Mouse (Mus musculus): Measurements from ENCODE around the gene Plcb1. TPM values are rescaled to one million over a fixed set of nuclear protein-coding genes. Genes with fewer than 3 reads are reported as not detected.
A peak's percentile ranks its signal among the peaks of the same experiment; 100 is the strongest.
"Not testable (repeated sequence)": the region's sequence is repeated elsewhere in the genome, so short reads cannot be mapped to it uniquely, and the experiment has no call there.

The Plcb1 gene
- polyA plus RNA-seq, 1 experiment from 2014 or later = 72.8 TPM

- Histone ChIP-seq H3K9ac (no peak overlapping the region), H3K4me2 (replicated peaks) (peak overlapping the region; percentile 47), H3K27me3 (ENCODE audit: control insufficient read depth, insufficient read depth, low read length) (no peaks in the 10 kb centered on the region; the same call in 1 of the 2 replicates), H3K4me1 (replicated peaks; ENCODE audit: control insufficient read depth, insufficient read depth, low read length) (no peaks in the 10 kb centered on the region), H3K4me3 (replicated peaks; ENCODE audit: low read length) (no peak overlapping the region), H3K9me3 (ENCODE audit: control insufficient read depth, low read length) (no peaks in the 10 kb centered on the region), H3K27ac (no peak overlapping the region), H3K36me3 (replicated peaks; ENCODE audit: control insufficient read depth, insufficient read depth) (no peaks in the 10 kb centered on the region)
- 12% methylated on average over 14 of the region's 14 CpGs for WGBS
- DNase-seq (ENCODE audit: low spot score) (peak; percentile 89), ATAC-seq (ENCODE audit: low FRiP score) (peak; percentile 70)
Observed at GRCm38 (mm10) chr2:135329782-135330545, 544.1 kb downstream of the Plcb1 start.

GRCm38 (mm10) chr2:135331868-135332267 lies 546.0 kb downstream of the Plcb1 start:
- no peak for ATAC-seq (ENCODE audit: low FRiP score)
- H3K27ac ChIP-seq = no peak overlapping the region

DNA sequence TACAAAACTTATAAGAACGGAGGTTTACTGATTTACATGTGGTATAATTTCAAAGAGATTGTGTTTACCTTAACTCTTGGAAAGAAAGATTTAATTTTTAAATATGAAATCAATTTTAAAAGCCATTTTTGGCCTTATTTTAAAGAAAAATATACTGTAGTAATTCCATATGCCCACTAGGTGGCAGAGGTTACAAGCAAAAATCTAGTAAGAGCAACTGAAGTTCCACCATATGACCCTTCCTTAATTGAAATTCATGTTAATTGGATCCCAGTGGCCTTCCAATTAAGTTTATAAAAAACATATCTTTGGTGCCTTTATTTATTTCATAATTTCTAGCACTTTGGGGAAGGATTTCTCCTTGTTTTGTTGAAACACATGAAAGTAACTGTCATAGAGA lies 570.4 kb downstream of the Plcb1 start:
- Histone ChIP-seq H3K9me3 (ENCODE audit: control insufficient read depth, low read length) (no peaks in the 10 kb centered on the region), H3K27ac (no peak overlapping the region), H3K27me3 (ENCODE audit: control insufficient read depth, insufficient read depth, low read length) (no peaks in the 10 kb centered on the region), H3K9ac (no peak overlapping the region), H3K4me1 (replicated peaks; ENCODE audit: control insufficient read depth, insufficient read depth, low read length) (no peaks in the 10 kb centered on the region), H3K36me3 (replicated peaks; ENCODE audit: control insufficient read depth, insufficient read depth) (no peaks in the 10 kb centered on the region), H3K4me3 (replicated peaks; ENCODE audit: low read length) (no peak overlapping the region), H3K4me2 (replicated peaks) (no peak overlapping the region)
- ATAC-seq (ENCODE audit: low FRiP score) (no peak), DNase-seq (ENCODE audit: low spot score) (peak; percentile 66)
- 38% methylated on average over 1 of the region's 1 CpGs for WGBS

More at GRCm38 (mm10) chr2:135331868-135332267, 546.0 kb downstream of the Plcb1 start:
- Histone ChIP-seq H3K4me3 (replicated peaks; ENCODE audit: low read length) (no peak overlapping the region), H3K9me3 (ENCODE audit: control insufficient read depth, low read length) (no peaks in the 10 kb centered on the region), H3K27me3 (ENCODE audit: control insufficient read depth, insufficient read depth, low read length) (no peaks in the 10 kb centered on the region; the same call in 1 of the 2 replicates), H3K4me1 (replicated peaks; ENCODE audit: control insufficient read depth, insufficient read depth, low read length) (no peaks in the 10 kb centered on the region), H3K9ac (no peak overlapping the region), H3K36me3 (replicated peaks; ENCODE audit: control insufficient read depth, insufficient read depth) (no peaks in the 10 kb centered on the region), H3K4me2 (replicated peaks) (no peak overlapping the region)
- WGBS = 83% methylated on average over 1 of the region's 1 CpGs
- DNase-seq (ENCODE audit: low spot score) = no peak

- H3K9ac ChIP-seq = no peak overlapping the region
- no peaks in the 10 kb centered on the region for H3K27me3 ChIP-seq (ENCODE audit: control insufficient read depth, insufficient read depth, low read length)
- ATAC-seq (ENCODE audit: low FRiP score) (no peak), DNase-seq (ENCODE audit: low spot score) (peak; percentile 87)
- WGBS = 17% methylated on average over 1 of the region's 1 CpGs
- H3K4me1 ChIP-seq (replicated peaks; ENCODE audit: control insufficient read depth, insufficient read depth, low read length) = no peaks in the 10 kb centered on the region
- no peaks in the 10 kb centered on the region for H3K36me3 ChIP-seq (replicated peaks; ENCODE audit: control insufficient read depth, insufficient read depth)
- H3K9me3 ChIP-seq (ENCODE audit: control insufficient read depth, low read length) = no peaks in the 10 kb centered on the region
- no peak overlapping the region for H3K4me3 ChIP-seq (replicated peaks; ENCODE audit: low read length)
- no peak overlapping the region for H3K4me2 ChIP-seq (replicated peaks)
- H3K27ac ChIP-seq = no peak overlapping the region
Observed at GRCm38 (mm10) chr2:135361798-135362197, 575.9 kb downstream of the Plcb1 start.

- no peak overlapping the region for H3K4me2 ChIP-seq (replicated peaks)
- no peak overlapping the region for H3K9ac ChIP-seq
- no peak overlapping the region for H3K27ac ChIP-seq
- H3K4me3 ChIP-seq (replicated peaks; ENCODE audit: low read length) = no peak overlapping the region
- DNase-seq (ENCODE audit: low spot score) = no peak
- no peak for ATAC-seq (ENCODE audit: low FRiP score)
- H3K27me3 ChIP-seq (ENCODE audit: control insufficient read depth, insufficient read depth, low read length) = no peaks in the 10 kb centered on the region
- WGBS = 89% methylated on average over 5 of the region's 5 CpGs
- no peaks in the 10 kb centered on the region for H3K4me1 ChIP-seq (replicated peaks; ENCODE audit: control insufficient read depth, insufficient read depth, low read length)
- H3K9me3 ChIP-seq (ENCODE audit: control insufficient read depth, low read length) = no peaks in the 10 kb centered on the region
- H3K36me3 ChIP-seq (replicated peaks; ENCODE audit: control insufficient read depth, insufficient read depth) = no peaks in the 10 kb centered on the region
Observed at GRCm38 (mm10) chr2:135362948-135363347, 577.1 kb downstream of the Plcb1 start.

GRCm38 (mm10) chr2:135370259-135370835 lies 584.5 kb downstream of the Plcb1 start:
- H3K27me3 ChIP-seq (ENCODE audit: control insufficient read depth, insufficient read depth, low read length) = no peaks in the 10 kb centered on the region
- 76% methylated on average over 10 of the region's 10 CpGs for WGBS
- H3K4me1 ChIP-seq (replicated peaks; ENCODE audit: control insufficient read depth, insufficient read depth, low read length) = no peaks in the 10 kb centered on the region
- no peak for DNase-seq (ENCODE audit: low spot score)
- no peak overlapping the region for H3K4me3 ChIP-seq (replicated peaks; ENCODE audit: low read length)
- H3K9ac ChIP-seq = no peak overlapping the region
- no peak overlapping the region for H3K4me2 ChIP-seq (replicated peaks)
- no peak for ATAC-seq (ENCODE audit: low FRiP score)
- H3K27ac ChIP-seq = no peak overlapping the region
- no peaks in the 10 kb centered on the region for H3K9me3 ChIP-seq (ENCODE audit: control insufficient read depth, low read length)
- H3K36me3 ChIP-seq (replicated peaks; ENCODE audit: control insufficient read depth, insufficient read depth) = no peaks in the 10 kb centered on the region; the same call in 1 of the 2 replicates

- H3K4me1 ChIP-seq (replicated peaks; ENCODE audit: control insufficient read depth, insufficient read depth, low read length); H3K36me3 ChIP-seq (replicated peaks; ENCODE audit: control insufficient read depth, insufficient read depth); H3K27me3 ChIP-seq (ENCODE audit: control insufficient read depth, insufficient read depth, low read length); H3K9me3 ChIP-seq (ENCODE audit: control insufficient read depth, low read length); H3K27ac ChIP-seq; H3K9ac ChIP-seq; H3K4me3 ChIP-seq (replicated peaks; ENCODE audit: low read length); H3K4me2 ChIP-seq (replicated peaks); ATAC-seq (ENCODE audit: low FRiP score); DNase-seq (ENCODE audit: low spot score): not testable (repeated sequence)
- WGBS = 33% methylated on average over 7 of the region's 7 CpGs
Observed at GRCm38 (mm10) chr2:135380796-135381195, 594.9 kb downstream of the Plcb1 start.

DNA sequence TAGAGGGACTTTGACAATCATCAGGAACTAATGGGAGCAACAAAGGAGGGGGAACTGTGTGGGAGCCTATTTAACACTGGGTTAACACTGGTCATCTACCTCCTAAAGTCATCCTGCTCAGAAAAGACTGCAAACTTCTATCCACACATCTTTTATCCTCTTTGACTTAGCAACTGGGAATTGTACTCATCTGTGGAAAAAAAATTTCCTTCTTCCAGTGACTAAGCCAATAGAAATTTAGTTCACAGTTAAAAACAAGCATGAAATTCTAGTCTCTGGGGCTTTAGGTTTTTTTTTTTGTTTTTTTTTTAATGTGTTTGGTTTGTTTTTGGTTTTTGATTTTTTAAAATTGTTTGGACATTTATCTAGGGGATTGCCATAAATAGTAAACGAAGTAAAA lies 595.5 kb downstream of the Plcb1 start:
- WGBS = 70% methylated on average over 1 of the region's 1 CpGs
- H3K36me3 ChIP-seq (replicated peaks; ENCODE audit: control insufficient read depth, insufficient read depth) = 0 out of 2 replicates have a peak, but pooled peaks cover 2% of the 10 kb centered on the region
- no peak for DNase-seq (ENCODE audit: low spot score)
- no peaks in the 10 kb centered on the region for H3K4me1 ChIP-seq (replicated peaks; ENCODE audit: control insufficient read depth, insufficient read depth, low read length)
- H3K4me3 ChIP-seq (replicated peaks; ENCODE audit: low read length) = no peak overlapping the region
- H3K27me3 ChIP-seq (ENCODE audit: control insufficient read depth, insufficient read depth, low read length) = no peaks in the 10 kb centered on the region
- H3K9me3 ChIP-seq (ENCODE audit: control insufficient read depth, low read length) = no peaks in the 10 kb centered on the region
- ATAC-seq (ENCODE audit: low FRiP score) = no peak
- no peak overlapping the region for H3K27ac ChIP-seq
- H3K4me2 ChIP-seq (replicated peaks) = no peak overlapping the region
- no peak overlapping the region for H3K9ac ChIP-seq

GRCm38 (mm10) chr2:135387990-135388389 lies 602.1 kb downstream of the Plcb1 start:
- 0 out of 2 replicates have a peak, but pooled peaks cover 3% of the 10 kb centered on the region for H3K36me3 ChIP-seq (replicated peaks; ENCODE audit: control insufficient read depth, insufficient read depth)

More at GRCm38 (mm10) chr2:135387990-135388389, 602.1 kb downstream of the Plcb1 start:
- H3K4me3 ChIP-seq (replicated peaks; ENCODE audit: low read length) = no peak overlapping the region
- H3K9me3 ChIP-seq (ENCODE audit: control insufficient read depth, low read length) = no peaks in the 10 kb centered on the region
- H3K27ac ChIP-seq = no peak overlapping the region
- no peaks in the 10 kb centered on the region for H3K27me3 ChIP-seq (ENCODE audit: control insufficient read depth, insufficient read depth, low read length)
- H3K4me1 ChIP-seq (replicated peaks; ENCODE audit: control insufficient read depth, insufficient read depth, low read length) = no peaks in the 10 kb centered on the region
- WGBS = 59% methylated on average over 9 of the region's 9 CpGs
- DNase-seq (ENCODE audit: low spot score) (peak; percentile 49), ATAC-seq (ENCODE audit: low FRiP score) (no peak)
- no peak overlapping the region for H3K4me2 ChIP-seq (replicated peaks)
- no peak overlapping the region for H3K9ac ChIP-seq
